Mouse (Mus musculus): ENCODE results near the gene Gm20479. TPM values are rescaled to one million over a fixed set of nuclear protein-coding genes. Genes with fewer than 3 reads are reported as not detected.
A peak's percentile ranks its signal among the peaks of the same experiment; 100 is the strongest.

The Gm20479 gene
- total and polyA plus RNA-seq, 3 experiments, result 1.2 to 2.2 (median 1.9) TPM

DNA sequence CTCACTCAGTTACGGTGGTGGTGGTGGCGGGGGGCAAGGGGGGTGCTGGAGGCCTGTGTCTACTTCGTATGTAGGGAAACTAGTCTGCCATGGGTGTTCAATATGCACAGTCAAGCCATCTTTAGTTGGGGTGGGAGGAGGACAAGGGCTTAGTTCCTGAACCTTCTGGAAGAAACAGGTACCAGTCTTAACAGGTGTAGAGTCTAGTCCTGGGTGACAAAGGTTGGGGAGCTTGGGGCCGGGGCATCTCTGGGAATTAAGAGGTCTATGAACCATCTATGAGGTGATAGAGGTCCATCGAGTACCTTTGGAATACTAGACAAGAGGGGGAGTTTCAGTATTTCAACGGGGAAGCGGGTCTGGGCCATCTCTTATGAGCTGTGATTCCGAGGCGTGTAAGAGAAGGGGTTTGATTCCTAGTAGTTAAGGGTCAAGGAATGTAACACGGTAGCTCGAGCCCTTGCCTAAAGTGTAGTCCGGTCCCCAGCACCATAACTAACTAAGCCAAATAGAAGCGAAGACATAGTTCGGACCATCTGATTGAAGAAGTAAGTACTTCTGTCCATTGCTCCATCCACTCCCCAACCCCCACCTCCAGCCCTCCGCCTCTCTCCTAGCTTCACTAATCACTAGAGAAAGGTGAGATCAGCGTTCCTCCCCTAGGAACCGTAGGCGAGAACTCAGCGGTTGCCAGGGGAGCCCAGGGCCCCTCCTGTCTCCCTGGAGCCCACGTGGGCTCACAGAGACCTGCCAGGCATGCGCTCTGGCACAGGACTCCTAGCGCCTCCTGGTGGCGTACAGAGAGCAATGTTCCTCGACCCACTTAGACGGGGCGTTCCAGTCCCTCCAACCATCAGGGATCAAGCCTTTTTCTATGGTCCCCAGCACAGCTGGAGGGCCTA, 40.1 kb upstream of the Gm20479 start (continued):
- TF ChIP-seq JUN (IDR thresholded peaks at IDR 0.05; ENCODE audit: insufficient read depth, low read depth, low read length) (no peak), IRF4 (IDR thresholded peaks at IDR 0.05; ENCODE audit: low read depth, low read length) (peak; percentile 49; the same call in 1 of the 2 replicates), KAT2A (IDR thresholded peaks at IDR 0.05; ENCODE audit: insufficient replicate concordance, low read length) (no peak), ZKSCAN1 (IDR thresholded peaks at IDR 0.05; ENCODE audit: borderline replicate concordance, low read depth, low read length) (no peak), UBTF (IDR thresholded peaks at IDR 0.05; ENCODE audit: low read depth, low read length) (no peak), ETS1 (conservative IDR thresholded peaks at IDR 0.05; ENCODE audit: low read depth, low read length) (no peak), E2F4 (IDR thresholded peaks at IDR 0.05; ENCODE audit: insufficient replicate concordance, low read depth, low read length) (no peak), ZMIZ1 (IDR thresholded peaks at IDR 0.05; ENCODE audit: low read depth, low read length) (no peak), BHLHE40 (IDR thresholded peaks at IDR 0.05; ENCODE audit: low read depth, low read length) (0 out of 2 replicates have a peak, but pooled peaks have one; percentile 22)

DNA sequence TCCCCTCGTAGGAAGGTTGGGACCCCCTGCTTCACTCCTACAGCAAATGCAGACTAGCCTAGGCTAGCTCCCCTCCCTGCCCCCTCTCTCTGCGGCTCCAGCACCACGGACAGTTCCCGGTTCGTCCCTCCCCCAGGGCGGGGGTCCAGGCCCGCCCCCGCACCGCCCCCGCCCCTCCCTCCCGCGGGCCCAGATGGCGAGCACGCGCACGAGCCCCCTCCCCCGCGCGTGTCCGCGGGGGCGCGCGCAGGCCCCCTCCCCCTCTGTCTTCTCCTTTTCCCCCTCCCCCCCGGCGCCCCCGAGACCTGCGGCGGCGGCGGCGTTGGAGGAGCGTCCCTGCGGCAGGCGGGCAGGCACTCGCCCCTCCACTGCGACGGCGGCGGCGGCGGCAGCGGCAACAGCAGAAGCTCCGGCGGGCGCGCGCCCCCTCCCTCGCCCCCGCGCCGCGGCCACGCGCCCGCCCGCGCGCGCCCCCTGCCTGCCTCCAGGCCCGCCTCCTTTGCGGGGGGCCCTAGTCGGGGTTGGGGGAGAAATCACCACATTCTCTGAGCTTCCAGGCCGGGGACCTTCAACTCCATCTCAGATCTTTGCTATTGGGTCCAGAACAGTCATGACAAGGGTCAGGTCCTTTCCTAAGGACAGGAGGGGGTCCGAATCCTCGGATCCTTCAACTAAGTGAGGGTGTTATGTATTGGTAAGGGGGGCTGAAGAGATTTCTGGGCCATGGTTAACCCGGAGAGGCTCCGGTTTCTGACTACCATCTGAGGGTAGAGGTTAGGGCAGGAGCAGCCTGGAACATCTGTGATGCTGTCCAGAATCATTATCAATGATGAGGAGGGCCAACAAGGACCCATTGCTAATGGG, 39.2 kb upstream of the Gm20479 start:
- H3K27ac ChIP-seq (ENCODE audit: insufficient read depth, low read depth), result no peak overlapping the region
- H3K9ac ChIP-seq (ENCODE audit: insufficient read depth, low read depth), result no peak overlapping the region
- peak overlapping the region in 1 of 3 experiments; percentile 32 for H3K4me3 ChIP-seq (replicated peaks in 1 of 3; ENCODE audit: low read depth in 2 of 3, low read length in 2 of 3, poor library complexity in 1 of 3)
- DNase-seq (ENCODE audit: extremely low read depth), result peak; percentile 6
- H3K79me2 ChIP-seq (replicated peaks; ENCODE audit: control insufficient read depth, extremely low read depth, insufficient read depth, poor library complexity, severe bottlenecking), result no peaks in the 10 kb centered on the region
- peaks cover 6% of the 10 kb centered on the region for H3K9me3 ChIP-seq (replicated peaks; ENCODE audit: low read length)
- H3K27me3 ChIP-seq (replicated peaks), result peaks cover 83% of the 10 kb centered on the region
- dilution Hi-C loops (cut with MboI; ENCODE audit: extremely low pct_ligation_motif_present, extremely low pct_unique_long_range_greater_than_20kb, low sequenced_read_pairs), result no loop called here
- peak overlapping the region; percentile 86 for H3K4me2 ChIP-seq (ENCODE audit: insufficient read depth, low read depth, poor library complexity, severe bottlenecking)
- in situ Hi-C loops (cut with MboI; ENCODE audit: low pct_ligation_motif_present, low pct_unique_long_range_greater_than_20kb, low sequenced_read_pairs), result no loop called here
- peaks cover 5 to 7% of the 10 kb centered on the region in 2 experiments; a peak in 3 of 4 replicates for H3K4me1 ChIP-seq (ENCODE audit: control insufficient read depth in 1 of 2, insufficient read depth in 2 of 2)
- H3K36me3 ChIP-seq (replicated peaks in 1 of 2; ENCODE audit: control insufficient read depth in 1 of 2, insufficient read depth in 1 of 2, low read length in 1 of 2), result no peaks in the 10 kb centered on the region
- no peak for TF ChIP-seq JUND (conservative IDR thresholded peaks at IDR 0.05; ENCODE audit: low read depth, low read length)
- TF ChIP-seq CHD2 (IDR thresholded peaks at IDR 0.05; ENCODE audit: low read length), result 0 out of 2 replicates have a peak, but pooled peaks have one; percentile 29
- TF ChIP-seq HCFC1 (IDR thresholded peaks at IDR 0.05; ENCODE audit: low read depth, low read length), result no peak
- 0 out of 2 replicates have a peak, but pooled peaks have one; percentile 29 for TF ChIP-seq MAZ (IDR thresholded peaks at IDR 0.05; ENCODE audit: low read depth, low read length)
- no peak for TF ChIP-seq GABPA (IDR thresholded peaks at IDR 0.05; ENCODE audit: insufficient replicate concordance, low read depth, low read length)
